Mouse (Mus musculus) forebrain, embryonic 16.5 days (tissue): ENCODE measurements at regions not wholly inside any gene's neighbourhood (a gene's known extent, or its start where the extent isn't known, plus 50 kb on each side); places are given as distances from the start of the nearest gene placed in this dataset.

ENCODE experiments used
- ATAC-seq: fragments of 200-750 bp; cut with Nextera tagmentation; 2 replicates; pipeline ENCODE4 v1.8.0; 2017; ENCODE audit warnings: mild to moderate bottlenecking, moderate library complexity
- H3K27ac ChIP-seq: fragments of 300-500 bp; sonication (generic); 2 replicates; pipeline ENCODE4 v1.5.1; 2014; ENCODE audit warnings: low read length, control low read depth
- H3K27me3 ChIP-seq: fragments of 300-500 bp; sonication (generic); replicated peaks from 2 replicates; pipeline ENCODE4 v1.6.1; 2014; ENCODE audit warnings: low read length; ENCODE audit not compliant: control insufficient read depth, insufficient read depth
- H3K36me3 ChIP-seq: fragments of 300-500 bp; sonication (generic); 2 replicates; pipeline ENCODE4 v1.6.1; 2014; ENCODE audit not compliant: control insufficient read depth, insufficient read depth
- H3K4me1 ChIP-seq: fragments of 300-500 bp; sonication (generic); replicated peaks from 2 replicates; pipeline ENCODE4 v1.6.1; 2014; ENCODE audit warnings: low read length; ENCODE audit not compliant: control insufficient read depth, insufficient read depth
- H3K4me2 ChIP-seq: fragments of 300-500 bp; sonication (generic); 2 replicates; pipeline ENCODE4 v1.6.1; 2014; ENCODE audit warnings: mild to moderate bottlenecking, low read length, control low read depth
- H3K4me3 ChIP-seq: fragments of 300-500 bp; sonication (generic); replicated peaks from 2 replicates; pipeline ENCODE4 v1.5.1; 2014; ENCODE audit warnings: mild to moderate bottlenecking, low read length, control low read depth
- H3K9ac ChIP-seq: fragments of 300-500 bp; sonication (generic); replicated peaks from 2 replicates; pipeline ENCODE4 v1.6.1; 2014; ENCODE audit warnings: low read depth, low read length, control low read depth
- H3K9me3 ChIP-seq: fragments of 300-500 bp; sonication (generic); 2 replicates; pipeline ENCODE4 v1.6.1; 2016; ENCODE audit warnings: low read length; ENCODE audit not compliant: control insufficient read depth
- WGBS: fragments of 180-500 bp; shearing (Covaris S2); extraction: QIAGEN DNeasy Blood & Tissue Kit; methylation state at CpG from one replicate; pipeline ENCODE4 v1.1.7; 2014; 5-methylcytosine and 5-hydroxymethylcytosine counted together

- no peak overlapping the region for H3K4me3 ChIP-seq
- WGBS = 88% methylated on average over 3 of the region's 3 CpGs
- no peak overlapping the region for H3K9ac ChIP-seq
- no peak for ATAC-seq
- no peak overlapping the region for H3K4me2 ChIP-seq
- no peaks in the 10 kb centered on the region for H3K9me3 ChIP-seq
- no peaks in the 10 kb centered on the region for H3K36me3 ChIP-seq
- H3K27me3 ChIP-seq = no peaks in the 10 kb centered on the region
- no peaks in the 10 kb centered on the region for H3K4me1 ChIP-seq
- no peak overlapping the region for H3K27ac ChIP-seq
Measured at GRCm38 (mm10) chr13:37569486-37569885, 208.7 kb upstream of the Rreb1 start.

DNA sequence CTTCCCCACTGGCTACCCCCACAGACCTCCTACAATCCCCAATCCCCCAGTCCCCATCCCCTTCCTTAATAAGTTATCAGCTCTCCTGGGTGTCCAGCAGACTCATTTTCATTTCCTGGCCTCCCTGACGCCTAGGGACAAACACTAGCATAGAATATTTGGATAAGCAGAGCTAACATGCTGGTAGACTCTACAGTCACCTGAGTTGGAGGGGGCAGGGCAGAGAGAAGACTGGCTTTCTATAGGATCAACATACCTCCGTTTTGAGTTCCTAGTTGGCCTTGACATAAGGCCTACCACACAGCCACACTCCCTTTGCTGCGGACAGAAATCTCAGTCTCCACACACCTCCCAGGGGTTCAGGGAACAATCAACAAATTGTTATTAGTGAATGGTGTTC lies 205.2 kb upstream of the Rreb1 start:
- H3K4me2 ChIP-seq = no peak overlapping the region
- H3K4me1 ChIP-seq = no peaks in the 10 kb centered on the region
- no peak overlapping the region for H3K4me3 ChIP-seq
- H3K9ac ChIP-seq = no peak overlapping the region
- H3K27me3 ChIP-seq = no peaks in the 10 kb centered on the region
- ATAC-seq = no peak
- H3K9me3 ChIP-seq = no peaks in the 10 kb centered on the region
- WGBS = 58% methylated on average over 3 of the region's 3 CpGs
- no peak overlapping the region for H3K27ac ChIP-seq
- H3K36me3 ChIP-seq = no peaks in the 10 kb centered on the region

DNA sequence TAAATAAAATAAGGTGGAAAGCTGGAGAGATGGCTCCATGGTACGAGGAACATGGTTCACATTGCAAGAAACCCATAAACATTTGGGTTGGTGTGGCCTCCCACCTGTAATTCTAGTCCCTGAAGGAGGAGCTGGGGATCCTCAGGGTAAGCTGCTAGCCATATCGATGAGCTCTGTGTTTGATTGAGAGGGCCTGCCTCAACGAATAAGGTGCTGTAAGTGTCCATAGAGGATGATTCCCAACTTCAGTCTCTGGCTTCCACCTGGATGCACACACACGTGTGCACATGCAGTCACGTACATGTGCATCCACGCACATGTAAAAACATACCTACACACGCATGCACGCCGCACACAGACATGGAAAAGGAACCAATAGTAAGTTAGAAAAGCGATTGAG lies 199.0 kb upstream of the Rreb1 start:
- Histone ChIP-seq H3K4me3 (no peak overlapping the region), H3K27ac (no peak overlapping the region), H3K9ac (no peak overlapping the region), H3K27me3 (no peaks in the 10 kb centered on the region), H3K4me2 (no peak overlapping the region), H3K36me3 (no peaks in the 10 kb centered on the region), H3K4me1 (peaks cover 5% of the 10 kb centered on the region), H3K9me3 (no peaks in the 10 kb centered on the region)
- no peak for ATAC-seq
- 88% methylated on average over 10 of the region's 10 CpGs for WGBS

- H3K36me3 ChIP-seq = no peaks in the 10 kb centered on the region
- peak overlapping the region; percentile 9; the same call in 1 of the 2 replicates for H3K9ac ChIP-seq
- no peaks in the 10 kb centered on the region for H3K27me3 ChIP-seq
- WGBS = 10% methylated on average over 11 of the region's 11 CpGs
- H3K4me3 ChIP-seq = no peak overlapping the region
- H3K4me1 ChIP-seq = peaks cover 5% of the 10 kb centered on the region
- ATAC-seq = peak; percentile 85
- H3K9me3 ChIP-seq = no peaks in the 10 kb centered on the region
- H3K4me2 ChIP-seq = peak overlapping the region; percentile 17
- H3K27ac ChIP-seq = peak overlapping the region; percentile 68
Measured at GRCm38 (mm10) chr13:37579775-37580174, 198.4 kb upstream of the Rreb1 start.

DNA sequence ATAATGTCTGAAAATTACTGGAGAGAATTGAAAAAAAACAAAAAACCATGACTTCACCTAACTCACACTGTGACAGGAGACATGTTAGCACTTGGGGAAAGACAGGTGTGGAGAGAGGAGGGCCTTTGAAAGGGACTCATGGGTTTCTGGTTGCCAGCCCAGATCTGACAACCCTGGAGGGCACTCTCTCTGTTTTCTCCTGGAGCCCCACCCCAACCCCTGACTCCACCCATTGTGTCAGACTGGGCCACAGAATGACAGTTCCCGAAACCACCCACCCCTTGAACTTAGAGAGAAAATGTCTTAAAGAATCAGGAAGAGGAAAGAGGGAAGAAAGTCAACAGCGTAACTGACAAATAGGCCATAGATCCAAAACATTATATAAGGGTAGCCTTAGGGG lies 197.4 kb upstream of the Rreb1 start:
- no peak for ATAC-seq
- WGBS = 86% methylated on average over 2 of the region's 2 CpGs
- H3K36me3 ChIP-seq = no peaks in the 10 kb centered on the region
- no peaks in the 10 kb centered on the region for H3K27me3 ChIP-seq
- no peaks in the 10 kb centered on the region for H3K9me3 ChIP-seq
- H3K27ac ChIP-seq = no peak overlapping the region
- no peak overlapping the region for H3K9ac ChIP-seq
- H3K4me3 ChIP-seq = no peak overlapping the region
- H3K4me2 ChIP-seq = no peak overlapping the region
- H3K4me1 ChIP-seq = peaks cover 5% of the 10 kb centered on the region

- H3K4me1 ChIP-seq = peaks cover 5% of the 10 kb centered on the region
- no peak overlapping the region for H3K4me2 ChIP-seq
- no peak overlapping the region for H3K27ac ChIP-seq
- H3K4me3 ChIP-seq = no peak overlapping the region
- WGBS = 60% methylated on average over 6 of the region's 6 CpGs
- no peaks in the 10 kb centered on the region for H3K36me3 ChIP-seq
- H3K9ac ChIP-seq = no peak overlapping the region
- H3K9me3 ChIP-seq = no peaks in the 10 kb centered on the region
- no peak for ATAC-seq
- no peaks in the 10 kb centered on the region for H3K27me3 ChIP-seq
Measured at GRCm38 (mm10) chr13:37581374-37581773, 196.8 kb upstream of the Rreb1 start.

DNA sequence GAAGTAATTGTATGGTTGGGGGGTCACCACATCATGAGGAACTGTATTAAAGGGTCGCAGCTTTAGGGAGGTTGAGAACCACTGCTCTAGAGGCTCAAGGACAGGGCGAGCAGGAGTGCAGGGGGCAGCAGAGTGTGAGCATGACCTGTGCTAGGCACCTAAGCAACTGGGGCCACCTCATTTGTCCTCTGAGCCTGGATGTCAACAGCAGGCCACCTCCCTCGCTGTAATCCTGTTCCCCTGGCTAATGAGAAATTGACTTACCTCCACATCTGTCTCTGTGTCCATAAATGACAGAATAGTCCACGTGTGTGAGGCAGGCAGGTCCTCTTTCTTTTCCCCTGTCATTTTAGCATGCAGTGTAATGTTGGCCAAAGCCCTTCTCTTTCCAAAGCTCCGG lies 192.7 kb upstream of the Rreb1 start:
- H3K4me1 ChIP-seq = no peaks in the 10 kb centered on the region
- no peak overlapping the region for H3K4me3 ChIP-seq
- WGBS = 89% methylated on average over 5 of the region's 5 CpGs
- H3K27ac ChIP-seq = no peak overlapping the region
- H3K4me2 ChIP-seq = no peak overlapping the region
- no peak for ATAC-seq
- H3K9me3 ChIP-seq = no peaks in the 10 kb centered on the region
- no peaks in the 10 kb centered on the region for H3K27me3 ChIP-seq
- no peaks in the 10 kb centered on the region for H3K36me3 ChIP-seq
- no peak overlapping the region for H3K9ac ChIP-seq

GRCm38 (mm10) chr13:37586511-37586910 lies 191.7 kb upstream of the Rreb1 start:
- ATAC-seq = no peak
- WGBS = 59% methylated on average over 4 of the region's 4 CpGs

GRCm38 (mm10) chr13:37587911-37588310 lies 190.3 kb upstream of the Rreb1 start:
- 94% methylated on average over 3 of the region's 3 CpGs for WGBS
- H3K4me2 ChIP-seq = no peak overlapping the region
- H3K9ac ChIP-seq = no peak overlapping the region
- no peaks in the 10 kb centered on the region for H3K36me3 ChIP-seq
- no peaks in the 10 kb centered on the region for H3K9me3 ChIP-seq
- no peak for ATAC-seq
- no peak overlapping the region for H3K27ac ChIP-seq
- H3K4me3 ChIP-seq = no peak overlapping the region
- H3K27me3 ChIP-seq = no peaks in the 10 kb centered on the region
- no peaks in the 10 kb centered on the region for H3K4me1 ChIP-seq

More at GRCm38 (mm10) chr13:37586511-37586910, 191.7 kb upstream of the Rreb1 start:
- Histone ChIP-seq H3K4me3 (no peak overlapping the region), H3K27ac (no peak overlapping the region), H3K9me3 (no peaks in the 10 kb centered on the region), H3K9ac (no peak overlapping the region), H3K27me3 (no peaks in the 10 kb centered on the region), H3K4me2 (no peak overlapping the region), H3K36me3 (no peaks in the 10 kb centered on the region), H3K4me1 (no peaks in the 10 kb centered on the region)

GRCm38 (mm10) chr13:37588528-37589176 lies 189.5 kb upstream of the Rreb1 start:
- H3K4me3 ChIP-seq = no peak overlapping the region
- no peak overlapping the region for H3K9ac ChIP-seq
- H3K36me3 ChIP-seq = no peaks in the 10 kb centered on the region
- H3K9me3 ChIP-seq = no peaks in the 10 kb centered on the region
- H3K4me1 ChIP-seq = no peaks in the 10 kb centered on the region
- WGBS = 90% methylated on average over 8 of the region's 8 CpGs
- no peak overlapping the region for H3K4me2 ChIP-seq
- ATAC-seq = no peak
- H3K27ac ChIP-seq = no peak overlapping the region
- no peaks in the 10 kb centered on the region for H3K27me3 ChIP-seq
